Comparison of ENCODE assay signal across 14 mouse cellular contexts in genomic region chr2:151914120-151914519, GRCm38 (mm10). TPM values are rescaled to one million over a fixed set of nuclear protein-coding genes. Genes with fewer than 3 reads are reported as not detected.
"Had no signal": no experiment of that assay in that cellular context is flagged by ENCODE, and none has a peak within 500 bp of the region (broad histone marks: within the 10 kb centered on the region; RNA-seq: fewer than 3 reads in every experiment).

No protein-coding gene starts in this region.

- H3K4me3 ChIP-seq: layer of hippocampus, adult 2 months; limb, embryonic 12.5 days; midbrain, embryonic 13.5 days; myocyte; neural tube, embryonic 15.5 days had no signal

- H3K9me3 ChIP-seq: limb, embryonic 12.5 days; midbrain, embryonic 13.5 days; neural tube, embryonic 15.5 days had no signal

- H3K27me3 ChIP-seq: midbrain, embryonic 13.5 days; neural tube, embryonic 15.5 days had no signal

- ATAC-seq: midbrain, embryonic 13.5 days had no signal

- DNase-seq: kidney, postnatal 10 days; kidney, postnatal 4 days; liver; lung, adult 18-20 months; thymus, postnatal 4 days had no signal

- H3K9ac ChIP-seq: limb, embryonic 12.5 days; liver, embryonic 14.5 days; midbrain, embryonic 13.5 days; neural tube, embryonic 15.5 days had no signal

- H3K4me2 ChIP-seq: limb, embryonic 12.5 days; midbrain, embryonic 13.5 days; neural tube, embryonic 15.5 days had no signal

- H3K36me3 ChIP-seq: limb, embryonic 12.5 days; midbrain, embryonic 13.5 days; neural tube, embryonic 15.5 days had no signal

- H3K27ac ChIP-seq: layer of hippocampus, adult 2 months; limb, embryonic 12.5 days; liver, embryonic 14.5 days; midbrain, embryonic 13.5 days; neural tube, embryonic 15.5 days; stomach, postnatal 0 days had no signal

RNA-seq across cellular contexts. Expression of gene Angpt4, which starts 3.1 kb away (rescaled TPM):
- total RNA-seq: layer of hippocampus, postnatal 10 days; megakaryocyte-erythroid progenitor cell, adult 5-6 weeks had no signal
